Mouse (Mus musculus) embryo, embryonic 11 days (tissue): ENCODE results near the gene Kazald1.
"Not testable (repeated sequence)": the region's sequence is repeated elsewhere in the genome, so short reads cannot be mapped to it uniquely, and the experiment has no call there.

Experiments used
- DNase-seq: peaks from one replicate; pipeline ENCODE4 v3.0.0-alpha.2; 2015

The Kazald1 gene

GRCm38 (mm10) chr19:45074580-45075322 lies at the start of gene Kazald1:
Gene Kazald1, plus strand, starts transcription at chr19:45075241.
- DNase-seq: peak; percentile 95

- no peak for DNase-seq
Measured at GRCm38 (mm10) chr19:45025937-45026568, 49.0 kb upstream of the Kazald1 start.

- no peak for DNase-seq
Measured at GRCm38 (mm10) chr19:45026958-45027670, 47.9 kb upstream of the Kazald1 start.

GRCm38 (mm10) chr19:45027848-45028247 lies 47.2 kb upstream of the Kazald1 start:
- DNase-seq: no peak

DNA sequence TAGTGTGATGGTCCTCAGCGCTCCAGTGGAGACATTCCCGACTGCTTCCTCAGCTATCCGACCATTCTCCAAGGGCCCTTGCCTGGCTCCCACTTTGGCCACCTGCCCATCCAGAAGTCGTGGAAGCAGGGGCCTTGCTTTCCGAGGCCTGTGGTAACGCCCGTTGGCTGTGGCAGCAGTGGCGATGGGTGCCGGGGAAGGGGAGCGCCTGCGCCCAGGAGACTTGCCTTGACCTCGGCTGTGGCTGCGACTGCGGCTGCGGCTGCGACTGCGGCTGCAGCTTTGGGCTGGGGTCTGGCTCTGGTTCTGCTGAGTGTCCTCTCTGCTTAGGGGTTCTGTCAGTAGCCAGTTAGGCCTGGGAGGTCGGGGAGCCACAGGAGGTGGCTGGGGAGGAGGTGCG lies 46.3 kb upstream of the Kazald1 start:
- no peak for DNase-seq

GRCm38 (mm10) chr19:45029571-45029970 lies 45.5 kb upstream of the Kazald1 start:
- DNase-seq: no peak

DNA sequence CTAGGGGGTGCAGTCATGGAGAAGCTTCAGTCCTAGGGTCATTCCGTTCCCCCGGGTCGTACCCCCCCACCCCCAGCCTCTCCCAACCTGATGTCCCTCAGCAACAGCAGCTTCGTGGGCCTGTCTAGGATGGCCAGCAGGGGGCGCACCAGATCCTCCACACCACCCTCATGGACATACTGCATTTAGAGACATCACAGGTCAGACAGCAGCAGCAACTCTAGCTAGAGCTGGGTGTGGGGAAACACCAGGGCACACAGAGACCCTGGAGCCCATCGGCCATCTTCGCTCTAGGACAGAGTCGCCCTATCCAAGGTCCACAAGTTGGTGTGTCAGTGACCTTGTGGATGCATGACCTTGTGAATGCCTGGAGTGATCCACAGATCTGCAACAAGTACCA lies 44.9 kb upstream of the Kazald1 start:
- DNase-seq: peak; percentile 55

DNA sequence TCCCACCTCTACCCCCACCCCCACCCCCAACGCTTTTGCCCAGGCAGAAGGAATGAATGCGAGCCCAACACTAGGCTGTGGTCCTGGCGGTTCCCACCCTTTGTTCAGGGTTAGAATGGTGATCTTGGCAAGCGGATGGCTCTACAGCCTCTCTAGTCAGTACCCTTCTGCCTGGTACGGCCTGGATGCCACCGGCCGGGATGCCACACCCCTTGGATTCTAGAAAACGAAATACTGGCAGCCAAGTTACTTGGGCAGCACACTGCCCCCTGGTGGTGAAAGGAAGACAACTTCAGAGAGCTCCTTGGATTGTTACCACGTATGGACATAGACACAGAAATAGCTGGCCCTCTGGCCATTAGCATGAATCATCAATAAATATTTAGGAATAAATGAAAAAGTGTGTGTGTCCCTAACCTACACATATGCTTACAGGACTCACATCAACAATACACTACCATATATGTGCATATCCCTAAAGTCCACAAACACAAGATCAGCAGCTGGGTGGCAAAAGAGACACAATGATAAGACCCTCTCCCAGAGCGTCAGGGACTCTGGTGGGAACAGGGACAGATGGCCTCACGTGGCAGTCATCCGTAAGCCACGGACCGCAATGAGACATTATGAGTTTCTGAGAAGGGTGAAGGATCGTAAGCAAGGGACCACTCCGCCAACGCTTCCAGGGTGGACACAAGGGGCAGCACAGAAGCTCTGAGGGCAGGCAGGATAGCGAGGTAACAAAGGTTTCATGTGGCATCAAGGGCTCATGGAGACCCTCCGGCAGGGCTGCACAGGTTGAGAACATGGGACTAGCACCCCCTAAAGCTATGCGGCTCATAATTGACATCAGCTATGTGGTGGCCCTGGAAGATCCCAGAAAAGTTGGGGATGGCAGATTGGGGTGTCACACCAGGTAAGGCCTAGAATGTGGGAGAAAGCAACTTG lies 44.0 kb upstream of the Kazald1 start:
- peak; percentile 94 for DNase-seq

- DNase-seq: peak; percentile 85
Measured at GRCm38 (mm10) chr19:45031780-45032179, 43.3 kb upstream of the Kazald1 start.

GRCm38 (mm10) chr19:45032570-45033332 lies 42.3 kb upstream of the Kazald1 start:
- DNase-seq: peak; percentile 53

- DNase-seq: peak; percentile 63
Measured at GRCm38 (mm10) chr19:45036867-45037266, 38.2 kb upstream of the Kazald1 start.

- not testable (repeated sequence) for DNase-seq
Measured at GRCm38 (mm10) chr19:45038198-45038597, 36.8 kb upstream of the Kazald1 start.

GRCm38 (mm10) chr19:45040214-45040613 lies 34.8 kb upstream of the Kazald1 start:
- DNase-seq: no peak

DNA sequence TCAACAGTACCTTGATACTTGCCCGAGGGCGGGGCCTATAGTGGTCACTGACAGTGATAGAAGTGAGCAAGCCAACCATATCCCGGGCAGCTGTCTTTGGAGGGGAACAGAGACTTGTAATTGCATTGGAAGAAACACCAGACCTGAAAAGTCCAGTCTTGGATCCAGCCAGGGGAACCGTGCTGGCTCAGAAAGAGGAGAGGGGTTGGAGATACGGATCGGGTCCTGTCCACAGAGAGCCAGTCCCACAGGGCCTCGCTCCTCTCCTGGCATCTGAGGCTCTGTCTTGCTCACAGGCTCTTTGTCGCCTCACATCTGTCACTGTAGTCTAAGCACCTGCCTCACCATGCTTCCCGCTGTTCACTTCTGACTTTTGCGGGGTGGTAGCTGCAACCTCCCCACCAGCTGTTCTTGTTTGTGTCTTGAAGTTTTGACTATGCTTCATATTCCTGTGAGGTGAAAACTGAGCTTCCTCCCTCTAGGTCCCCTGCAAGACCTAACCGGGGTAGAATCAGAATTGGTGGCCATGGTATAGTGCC lies 30.6 kb upstream of the Kazald1 start:
- DNase-seq: no peak

DNA sequence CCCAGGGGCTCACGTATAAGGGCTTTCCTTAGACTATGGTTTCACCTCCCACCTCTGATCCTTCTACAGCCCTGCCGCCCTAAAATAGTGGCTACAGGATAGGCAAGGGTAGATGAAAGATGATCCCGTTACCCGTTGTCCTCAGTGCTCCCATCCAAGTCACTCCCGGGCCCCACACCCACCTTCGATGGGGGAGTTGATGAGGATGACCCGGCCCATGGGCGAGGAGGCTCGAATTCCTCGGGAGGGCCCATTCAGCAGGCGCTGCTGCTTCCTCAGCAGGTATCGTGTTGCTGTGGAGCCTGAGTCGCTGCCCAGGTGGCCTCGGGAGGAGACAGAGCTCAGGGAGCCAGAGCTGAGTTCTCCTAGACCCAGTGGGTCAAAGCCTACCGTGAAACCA lies 29.8 kb upstream of the Kazald1 start:
- DNase-seq: no peak

DNA sequence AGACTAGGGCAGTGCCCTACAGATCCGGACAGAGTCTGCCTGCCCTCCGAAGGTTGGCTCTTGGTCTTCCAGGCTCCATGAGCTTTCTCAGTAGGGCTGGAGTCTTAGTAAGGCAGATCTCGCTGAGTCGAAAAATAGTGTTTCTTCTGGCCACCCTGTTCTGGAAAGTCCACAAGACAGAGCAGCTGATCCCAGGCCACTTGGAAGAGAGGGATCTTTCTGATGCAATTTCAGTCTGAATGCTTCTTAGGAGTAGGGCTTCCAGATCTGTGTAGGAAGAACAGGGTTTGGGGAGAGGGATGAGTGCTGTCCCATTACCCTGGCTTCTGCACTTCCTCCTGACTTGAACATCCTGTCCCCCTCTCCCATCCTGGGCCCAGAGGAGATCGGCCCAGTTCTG lies 29.4 kb upstream of the Kazald1 start, which contains the start of gene Pdzd7:
Gene Pdzd7 (minus strand): TSS at position 67 of the 400 bp plus-strand sequence.
- no peak for DNase-seq

- peak; percentile 84 for DNase-seq
Measured at GRCm38 (mm10) chr19:45046523-45047321, 28.3 kb upstream of the Kazald1 start.

DNA sequence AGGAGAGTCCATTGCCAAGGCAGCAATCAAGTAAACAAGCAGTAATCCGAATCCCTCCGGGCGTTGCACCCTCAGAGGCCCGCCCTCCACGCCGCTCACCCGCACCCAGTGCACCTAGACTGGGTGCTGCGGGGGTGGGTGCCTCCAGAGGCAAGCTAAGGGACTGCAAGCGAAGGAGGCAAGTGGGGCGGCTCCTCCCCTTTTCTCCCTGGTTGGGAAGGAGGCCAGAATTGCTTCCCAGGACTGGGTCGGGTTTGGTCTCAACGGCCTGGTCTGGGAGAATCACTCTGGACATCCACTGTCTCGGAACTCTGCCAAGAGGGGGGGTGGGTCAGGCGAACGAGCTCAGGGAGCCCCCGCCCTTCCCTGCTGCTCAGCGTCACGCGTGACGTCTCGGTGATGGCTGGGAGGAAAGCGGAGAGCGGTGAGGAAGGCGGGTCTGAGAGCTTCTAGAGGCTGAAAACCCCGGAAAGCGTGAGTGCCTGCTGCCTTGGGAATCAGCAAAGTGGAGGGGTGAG lies 27.6 kb upstream of the Kazald1 start, which contains the start of gene Sfxn3:
Gene Sfxn3 (plus strand): TSS at position 87 of the 518 bp plus-strand sequence.
- peak; percentile 85 for DNase-seq

DNA sequence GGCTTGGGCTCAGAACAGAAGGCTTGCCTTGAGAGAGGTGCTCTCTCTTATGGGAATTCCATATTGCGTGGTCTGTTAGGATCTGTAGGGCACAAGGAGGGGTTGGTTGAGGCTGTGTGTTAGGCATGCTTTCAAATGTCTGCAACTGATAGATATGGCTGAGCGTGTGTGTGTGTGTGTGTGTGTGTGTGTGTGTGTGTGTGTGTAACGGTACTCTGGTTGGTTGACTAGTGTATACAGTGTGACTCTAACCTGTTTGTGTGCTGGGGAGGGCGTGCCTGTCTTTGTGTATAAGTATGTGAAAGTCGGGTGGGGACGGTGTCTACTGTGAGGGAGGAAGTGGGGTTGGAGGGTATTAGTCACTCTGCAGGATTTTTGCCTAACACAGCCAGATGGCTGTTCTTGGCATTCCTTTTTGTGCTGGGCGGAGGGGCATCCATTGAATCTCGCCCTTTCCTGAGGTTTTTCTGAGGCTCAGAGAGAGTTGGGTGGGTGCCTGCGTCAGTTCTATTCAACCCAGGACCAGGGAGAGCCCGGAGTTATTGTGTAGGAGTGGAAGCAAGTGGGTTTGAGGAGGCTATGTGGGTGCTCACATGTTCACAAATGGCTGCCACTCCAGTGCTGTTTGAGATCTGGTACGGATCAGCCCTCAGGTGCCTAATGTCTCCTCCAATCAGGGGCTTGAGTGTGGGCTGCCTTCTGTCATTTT lies 27.0 kb upstream of the Kazald1 start:
- no peak for DNase-seq
